Mouse (Mus musculus): ENCODE data around the gene C1qbp.

- TF ChIP-seq GATA1 (IDR thresholded peaks at IDR 0.05; ENCODE audit: low read length) (no peak), TAL1 (IDR thresholded peaks at IDR 0.05; ENCODE audit: low read length) (no peak)
Observed at GRCm38 (mm10) chr11:71018416-71019200, 35.8 kb upstream of the C1qbp start.
